Mouse (Mus musculus) MEL (cell line): Measurements from ENCODE around the gene Ehbp1l1.

Experiments used
- CHD1 ChIP-seq: IDR thresholded peaks from 2 replicates; pipeline ENCODE4 v1.6.1; 2012; ENCODE audit warnings: low read depth, mild to moderate bottlenecking, inconsistent platforms, low read length, improper control_type of control experiment
- CHD2 ChIP-seq: IDR thresholded peaks from 2 replicates; pipeline ENCODE4 v1.6.1; 2011; ENCODE audit warnings: low read length, improper control_type of control experiment
- CTCF ChIP-seq, 3 experiments: IDR thresholded peaks in 2 of 3; conservative IDR thresholded peaks in 1 of 3; 2 replicates each; pipeline ENCODE4 v1.5.1; 2011 to 2012; ENCODE audit warnings: low read length in 3 of 3, low read depth in 2 of 3, mild to moderate bottlenecking in 2 of 3, improper control_type of control experiment in 1 of 3, inconsistent platforms in 1 of 3, mixed read lengths in 1 of 3, moderate library complexity in 1 of 3; ENCODE audit not compliant: control insufficient read depth in 1 of 3, insufficient read depth in 1 of 3, poor library complexity in 1 of 3, severe bottlenecking in 1 of 3
- ELF1 ChIP-seq: IDR thresholded peaks from 2 replicates; pipeline ENCODE4 v1.6.1; 2014; ENCODE audit warnings: low read depth, mild to moderate bottlenecking, inconsistent platforms, low read length, improper control_type of control experiment, moderate library complexity

GRCm38 (mm10) chr19:5664669-5665257 lies 61.4 kb downstream of the Ehbp1l1 start:
- TF ChIP-seq CTCF (IDR thresholded peaks at IDR 0.05 in 2 of 3, conservative IDR thresholded peaks at IDR 0.05 in 1 of 3; ENCODE audit: control insufficient read depth in 1 of 3, insufficient read depth in 1 of 3, low read depth in 2 of 3, low read length in 3 of 3, poor library complexity in 1 of 3, severe bottlenecking in 1 of 3) (no peak), ELF1 (no peak), CHD1 (no peak), CHD2 (no peak)
